Mouse (Mus musculus): Measurements from ENCODE around the gene Fmod.

GRCm38 (mm10) chr1:134064296-134064831 lies 27.3 kb downstream of the Fmod start:
- no peak for TF ChIP-seq POLR2A (IDR thresholded peaks at IDR 0.05; ENCODE audit: low read depth, low read length)
- no peak for TF ChIP-seq CTCF (conservative IDR thresholded peaks at IDR 0.05; ENCODE audit: insufficient read depth, insufficient read length, low read depth, low read length)

All from kidney, adult 2 months (tissue).